Mouse (Mus musculus): ENCODE data around the gene Eps8l1. TPM values are rescaled to one million over a fixed set of nuclear protein-coding genes. Genes with fewer than 3 reads are reported as not detected.

The Eps8l1 gene
- polyA plus RNA-seq, 1 experiment from 2014 or later = 13.6 TPM

GRCm38 (mm10) chr7:4502421-4503090 is 42.1 kb downstream of the Eps8l1 start:
- peak; percentile 73 for DNase-seq
- WGBS = 13% methylated on average over 14 of the region's 14 CpGs

GRCm38 (mm10) chr7:4503100-4503499 is 42.6 kb downstream of the Eps8l1 start:
- 78% methylated on average over 4 of the region's 4 CpGs for WGBS
- Histone ChIP-seq H3K4me1 (ENCODE audit: insufficient read depth) (peaks cover 12% of the 10 kb centered on the region), H3K9ac (no peak overlapping the region), H3K9me3 (ENCODE audit: low read depth, low read length) (no peaks in the 10 kb centered on the region), H3K27me3 (ENCODE audit: insufficient read depth, low read length) (no peaks in the 10 kb centered on the region), H3K27ac (ENCODE audit: low read depth) (no peak overlapping the region), H3K4me3 (ENCODE audit: low read depth, low read length) (no peak overlapping the region), H3K36me3 (ENCODE audit: insufficient read depth) (no peaks in the 10 kb centered on the region), H3K4me2 (peak overlapping the region; percentile 80; the same call in 1 of the 2 replicates)
- TF ChIP-seq CTCF (IDR thresholded peaks at IDR 0.05; ENCODE audit: low read depth) = no peak
- ATAC-seq (ENCODE audit: insufficient read depth) (no peak), DNase-seq (no peak)

More at GRCm38 (mm10) chr7:4502421-4503090, 42.1 kb downstream of the Eps8l1 start:
- Histone ChIP-seq H3K9me3 (ENCODE audit: low read depth, low read length) (no peaks in the 10 kb centered on the region), H3K27me3 (ENCODE audit: insufficient read depth, low read length) (no peaks in the 10 kb centered on the region), H3K4me3 (ENCODE audit: low read depth, low read length) (peak overlapping the region; percentile 87), H3K27ac (ENCODE audit: low read depth) (peak overlapping the region; percentile 91; the same call in 1 of the 2 replicates), H3K4me2 (peak overlapping the region; percentile 80), H3K36me3 (ENCODE audit: insufficient read depth) (no peaks in the 10 kb centered on the region), H3K4me1 (ENCODE audit: insufficient read depth) (peaks cover 12% of the 10 kb centered on the region), H3K9ac (peak overlapping the region; percentile 92; the same call in 1 of the 2 replicates)
- TF ChIP-seq CTCF (IDR thresholded peaks at IDR 0.05; ENCODE audit: low read depth) = no peak
- peak; percentile 3; the same call in 1 of the 2 replicates for ATAC-seq (ENCODE audit: insufficient read depth)

- WGBS = 82% methylated on average over 5 of the region's 5 CpGs
- no peak overlapping the region for H3K4me3 ChIP-seq (ENCODE audit: low read depth, low read length)
- DNase-seq (no peak), ATAC-seq (ENCODE audit: insufficient read depth) (no peak)
- no peak for TF ChIP-seq CTCF (IDR thresholded peaks at IDR 0.05; ENCODE audit: low read depth)
- no peaks in the 10 kb centered on the region for H3K9me3 ChIP-seq (ENCODE audit: low read depth, low read length)
- no peak overlapping the region for H3K27ac ChIP-seq (ENCODE audit: low read depth)
- H3K4me1 ChIP-seq (ENCODE audit: insufficient read depth) = peaks cover 7% of the 10 kb centered on the region; the same call in 1 of the 2 replicates
- no peaks in the 10 kb centered on the region for H3K27me3 ChIP-seq (ENCODE audit: insufficient read depth, low read length)
- H3K4me2 ChIP-seq = no peak overlapping the region
- no peaks in the 10 kb centered on the region for H3K36me3 ChIP-seq (ENCODE audit: insufficient read depth)
- H3K9ac ChIP-seq = no peak overlapping the region
Measured at GRCm38 (mm10) chr7:4503858-4504257, 43.4 kb downstream of the Eps8l1 start.

- Histone ChIP-seq H3K4me2 (no peak overlapping the region), H3K4me1 (ENCODE audit: insufficient read depth) (peaks cover 5% of the 10 kb centered on the region; the same call in 1 of the 2 replicates), H3K27ac (ENCODE audit: low read depth) (no peak overlapping the region), H3K9ac (no peak overlapping the region), H3K4me3 (ENCODE audit: low read depth, low read length) (no peak overlapping the region), H3K9me3 (ENCODE audit: low read depth, low read length) (no peaks in the 10 kb centered on the region), H3K27me3 (ENCODE audit: insufficient read depth, low read length) (no peaks in the 10 kb centered on the region), H3K36me3 (ENCODE audit: insufficient read depth) (no peaks in the 10 kb centered on the region)
- WGBS = 54% methylated on average over 11 of the region's 11 CpGs
- DNase-seq = no peak
- ATAC-seq (ENCODE audit: insufficient read depth) = no peak
- TF ChIP-seq CTCF (IDR thresholded peaks at IDR 0.05; ENCODE audit: low read depth) = no peak
Measured at GRCm38 (mm10) chr7:4504646-4505435, 44.4 kb downstream of the Eps8l1 start.

GRCm38 (mm10) chr7:4507220-4507619 is 46.7 kb downstream of the Eps8l1 start:
- H3K27ac ChIP-seq (ENCODE audit: low read depth) = no peak overlapping the region
- no peaks in the 10 kb centered on the region for H3K27me3 ChIP-seq (ENCODE audit: insufficient read depth, low read length)
- no peak for ATAC-seq (ENCODE audit: insufficient read depth)
- H3K9ac ChIP-seq = no peak overlapping the region
- no peak for DNase-seq
- H3K4me3 ChIP-seq (ENCODE audit: low read depth, low read length) = no peak overlapping the region
- H3K9me3 ChIP-seq (ENCODE audit: low read depth, low read length) = no peaks in the 10 kb centered on the region
- H3K36me3 ChIP-seq (ENCODE audit: insufficient read depth) = no peaks in the 10 kb centered on the region
- no peak for TF ChIP-seq CTCF (IDR thresholded peaks at IDR 0.05; ENCODE audit: low read depth)
- H3K4me1 ChIP-seq (ENCODE audit: insufficient read depth) = no peaks in the 10 kb centered on the region; the same call in 1 of the 2 replicates
- no peak overlapping the region for H3K4me2 ChIP-seq
- WGBS = 59% methylated on average over 3 of the region's 4 CpGs

- TF ChIP-seq CTCF (IDR thresholded peaks at IDR 0.05; ENCODE audit: low read depth) = peak; percentile 60
- H3K27me3 ChIP-seq (ENCODE audit: insufficient read depth, low read length) = no peaks in the 10 kb centered on the region
- no peaks in the 10 kb centered on the region; the same call in 1 of the 2 replicates for H3K4me1 ChIP-seq (ENCODE audit: insufficient read depth)
- no peak overlapping the region for H3K9ac ChIP-seq
- no peak overlapping the region for H3K4me2 ChIP-seq
- H3K9me3 ChIP-seq (ENCODE audit: low read depth, low read length) = no peaks in the 10 kb centered on the region
- H3K27ac ChIP-seq (ENCODE audit: low read depth) = no peak overlapping the region
- no peak for ATAC-seq (ENCODE audit: insufficient read depth)
- H3K4me3 ChIP-seq (ENCODE audit: low read depth, low read length) = no peak overlapping the region
- H3K36me3 ChIP-seq (ENCODE audit: insufficient read depth) = no peaks in the 10 kb centered on the region
- 73% methylated on average over 22 of the region's 32 CpGs for WGBS
- no peak for DNase-seq
Measured at GRCm38 (mm10) chr7:4508062-4508738, 47.7 kb downstream of the Eps8l1 start.

Data from lung, embryonic 14.5 days (tissue).